Mouse (Mus musculus) cerebellum, adult 2 months (tissue): ENCODE results near the gene Gm3336. TPM values are rescaled to one million over a fixed set of nuclear protein-coding genes. Genes with fewer than 3 reads are reported as not detected.

Experiments used
- DNase-seq, 2 experiments: peaks; one replicate each; pipeline ENCODE4 v3.0.0; 2021
- H3K27ac ChIP-seq: fragments of 200-500 bp; 2 replicates; pipeline ENCODE4 v1.5.1; 2012; ENCODE audit warnings: low read length, control low read depth, inconsistent platforms; ENCODE audit not compliant: insufficient read depth
- H3K27me3 ChIP-seq: fragments of 200-500 bp; 2 replicates; pipeline ENCODE4 v1.6.1; 2012; ENCODE audit warnings: inconsistent platforms, mild to moderate bottlenecking, low read length, moderate library complexity; ENCODE audit not compliant: control insufficient read depth, insufficient read depth
- H3K4me1 ChIP-seq: fragments of 200-500 bp; 2 replicates; pipeline ENCODE4 v1.6.1; 2011; ENCODE audit warnings: low read length; ENCODE audit not compliant: control insufficient read depth, insufficient read depth
- H3K4me3 ChIP-seq: fragments of 200-500 bp; replicated peaks from 2 replicates; pipeline ENCODE3; 2011; ENCODE audit warnings: mild to moderate bottlenecking, low read depth, low read length, control low read depth; ENCODE audit not compliant: insufficient read depth
- CTCF ChIP-seq: fragments of 200-500 bp; IDR thresholded peaks from 2 replicates; pipeline ENCODE4 v1.5.1; 2011; ENCODE audit warnings: low read depth, mild to moderate bottlenecking, control low read depth, low read length, moderate library complexity, borderline replicate concordance; ENCODE audit not compliant: insufficient read depth
- POLR2A ChIP-seq: fragments of 200-500 bp; IDR thresholded peaks from 2 replicates; pipeline ENCODE4 v1.6.1; 2011; ENCODE audit warnings: low read length, control low read depth, borderline replicate concordance; ENCODE audit not compliant: insufficient read depth
- WGBS: fragments of 180-500 bp; shearing (Covaris S2); methylation state at CpG from one replicate; pipeline ENCODE4 v1.1.7; 2018; 5-methylcytosine and 5-hydroxymethylcytosine counted together
- polyA plus RNA-seq: library from polyadenylated mRNA; depleted of rRNA; stranded (reverse); fragments of >200 nt; gene quantifications from 2 replicates; pipeline ENCODE4 v1.2.3, GENCODE M21; 2012

The Gm3336 gene
- polyA plus RNA-seq, 1 experiment = not detected

DNA sequence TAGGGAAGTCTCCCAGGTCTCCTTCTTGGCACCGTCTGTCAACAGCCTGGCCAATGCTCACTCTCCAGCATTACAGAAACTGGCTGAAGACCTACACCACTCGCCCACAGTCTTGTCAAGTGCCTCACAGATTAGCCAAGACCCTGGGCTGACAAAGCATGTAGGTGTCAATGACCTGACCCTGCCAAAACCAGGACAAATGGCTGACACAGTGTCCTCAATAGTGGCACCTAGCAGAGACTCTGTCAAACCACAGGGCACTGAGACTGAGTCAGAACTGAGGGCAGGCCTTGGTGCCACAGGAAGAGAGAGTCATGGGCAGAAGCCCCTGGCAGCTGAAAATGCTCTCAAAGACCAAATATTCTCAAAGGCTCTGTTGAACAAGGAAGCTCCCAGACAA is 3.3 kb upstream of the Gm3336 start:
- 64% methylated on average over 2 of the region's 2 CpGs for WGBS
- H3K27ac ChIP-seq = no peak overlapping the region
- H3K4me1 ChIP-seq = peaks cover 12% of the 10 kb centered on the region
- no peak for TF ChIP-seq CTCF
- no peak for TF ChIP-seq POLR2A
- H3K27me3 ChIP-seq = no peaks in the 10 kb centered on the region
- no peak overlapping the region for H3K4me3 ChIP-seq
- no peak for DNase-seq

DNA sequence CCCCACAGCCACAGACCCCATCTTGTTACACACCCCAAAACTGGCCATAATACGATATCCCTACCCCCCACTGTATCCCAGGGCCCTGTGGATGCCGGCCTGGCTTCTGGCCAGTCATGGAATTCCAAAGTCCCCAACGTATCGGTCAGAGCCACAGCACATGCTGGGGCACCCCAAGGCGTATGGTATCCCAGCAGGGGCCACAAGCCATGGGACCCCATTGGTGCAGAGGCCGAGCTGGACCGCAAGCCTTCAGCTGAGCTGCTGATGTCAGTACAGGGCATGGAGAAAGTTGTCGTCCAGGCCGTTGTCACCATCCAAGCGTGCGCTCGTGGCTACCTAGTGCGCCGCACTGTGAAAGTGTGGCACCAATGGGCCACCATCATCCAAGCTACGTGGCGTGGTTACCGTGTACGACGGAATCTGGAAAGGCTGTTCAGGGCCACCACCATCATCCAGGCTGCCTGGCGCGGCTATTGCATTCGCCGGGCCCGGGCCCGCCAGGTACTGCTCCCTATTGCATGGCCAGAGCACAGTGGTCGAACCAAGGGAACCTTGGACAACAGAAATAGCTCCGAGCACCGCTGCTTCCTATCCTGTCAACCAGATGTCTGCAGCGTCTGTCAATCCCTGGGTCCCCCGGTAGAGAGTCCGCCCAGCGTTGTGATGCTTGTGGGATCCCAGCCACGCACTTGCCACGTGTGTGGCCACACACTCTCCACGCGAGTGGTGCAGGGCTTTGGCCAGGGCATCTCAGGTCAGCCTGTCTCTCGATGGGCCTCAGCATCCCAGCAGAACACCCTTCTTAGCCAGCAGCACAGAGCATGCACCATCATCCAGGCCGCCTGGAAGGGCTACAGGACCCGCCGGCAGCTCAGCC is 1.6 kb upstream of the Gm3336 start:
- DNase-seq = peak in 1 of 2 experiments; percentile 10
- H3K27ac ChIP-seq = no peak overlapping the region
- H3K27me3 ChIP-seq = no peaks in the 10 kb centered on the region
- H3K4me1 ChIP-seq = no peaks in the 10 kb centered on the region; the same call in 1 of the 2 replicates
- no peak overlapping the region for H3K4me3 ChIP-seq
- 79% methylated on average over 40 of the region's 40 CpGs for WGBS
- TF ChIP-seq POLR2A = no peak
- no peak for TF ChIP-seq CTCF

DNA sequence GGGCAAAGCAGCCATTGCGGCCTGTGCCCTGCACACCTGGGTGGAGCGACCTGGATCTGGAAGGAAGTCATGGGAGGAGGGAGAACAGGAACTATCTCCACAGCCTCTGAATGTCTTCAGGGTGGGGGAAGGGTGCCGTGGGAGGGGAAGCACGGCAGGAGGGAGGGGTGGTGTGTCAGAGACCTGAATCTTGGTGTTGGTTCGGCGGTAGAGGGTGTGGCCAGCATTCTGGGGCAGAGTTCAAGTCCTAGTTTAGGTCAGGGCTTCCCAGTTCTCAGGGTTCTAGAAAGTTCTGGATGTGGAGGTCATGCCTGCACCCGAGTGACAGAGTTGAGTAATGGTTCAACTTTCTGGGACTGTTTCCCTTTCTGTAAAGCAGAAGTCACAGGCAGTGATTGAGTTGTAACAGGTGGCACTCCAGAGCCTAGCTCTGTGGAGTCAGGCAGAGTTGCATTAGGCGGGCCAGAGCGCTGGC is 1.5 kb downstream of the Gm3336 start:
- peak in 1 of 2 experiments; percentile 13 for DNase-seq
- 58% methylated on average over 9 of the region's 9 CpGs for WGBS
- TF ChIP-seq CTCF (no peak), POLR2A (no peak)

DNA sequence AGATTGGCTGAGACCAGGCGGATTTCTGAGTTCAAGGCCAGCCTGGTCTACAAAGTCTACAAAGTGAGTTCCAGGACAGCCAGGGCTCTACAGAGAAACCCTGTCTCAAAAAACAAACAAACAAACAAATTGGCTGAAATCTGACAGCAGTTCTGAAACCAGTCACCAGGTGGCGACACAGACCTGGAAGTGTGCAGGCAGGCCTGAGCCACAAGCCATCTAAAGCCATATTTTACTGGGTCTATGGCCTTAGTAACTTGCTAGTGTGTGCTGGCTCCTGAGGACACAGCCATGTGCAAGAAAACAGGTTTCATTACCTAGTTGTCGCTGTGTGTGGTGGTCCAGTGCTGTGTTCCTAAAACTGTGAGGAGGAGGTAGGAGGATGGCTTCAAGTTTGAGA is 2.4 kb downstream of the Gm3336 start:
- TF ChIP-seq POLR2A = no peak
- TF ChIP-seq CTCF = peak; percentile 97
- no peaks in the 10 kb centered on the region; the same call in 1 of the 2 replicates for H3K4me1 ChIP-seq
- WGBS = 2% methylated on average over 3 of the region's 3 CpGs
- no peaks in the 10 kb centered on the region for H3K27me3 ChIP-seq
- no peak overlapping the region for H3K27ac ChIP-seq
- no peak overlapping the region for H3K4me3 ChIP-seq
- peak; percentile 72 to 90 for DNase-seq

More for the DNA sequence above, 1.5 kb downstream of the Gm3336 start:
- H3K27me3 ChIP-seq = no peaks in the 10 kb centered on the region
- no peak overlapping the region for H3K4me3 ChIP-seq
- no peaks in the 10 kb centered on the region; the same call in 1 of the 2 replicates for H3K4me1 ChIP-seq
- no peak overlapping the region for H3K27ac ChIP-seq

DNA sequence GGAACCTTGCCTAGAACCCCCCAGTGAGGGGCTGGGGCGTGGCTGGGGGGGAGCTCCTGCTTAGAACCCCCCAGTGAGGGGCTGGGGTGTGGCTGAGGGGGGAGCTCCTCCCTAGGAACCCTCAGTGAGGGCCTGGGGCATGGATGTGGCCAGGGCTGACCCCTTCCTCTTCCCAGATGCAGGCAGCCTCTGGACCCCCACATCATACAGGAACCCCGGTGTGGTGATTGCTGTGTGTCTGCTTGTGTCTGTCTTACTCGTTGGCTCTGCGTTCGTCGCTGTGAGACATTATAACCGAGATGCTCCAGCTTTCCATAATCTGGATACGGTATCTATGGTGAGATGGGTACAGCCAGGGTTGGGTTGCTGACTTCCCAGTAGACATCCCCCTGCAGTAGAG is 3.3 kb downstream of the Gm3336 start:
- Histone ChIP-seq H3K4me3 (no peak overlapping the region), H3K4me1 (no peaks in the 10 kb centered on the region; the same call in 1 of the 2 replicates), H3K27ac (no peak overlapping the region), H3K27me3 (no peaks in the 10 kb centered on the region)
- no peak for DNase-seq
- no peak for TF ChIP-seq CTCF
- 84% methylated on average over 8 of the region's 8 CpGs for WGBS

DNA sequence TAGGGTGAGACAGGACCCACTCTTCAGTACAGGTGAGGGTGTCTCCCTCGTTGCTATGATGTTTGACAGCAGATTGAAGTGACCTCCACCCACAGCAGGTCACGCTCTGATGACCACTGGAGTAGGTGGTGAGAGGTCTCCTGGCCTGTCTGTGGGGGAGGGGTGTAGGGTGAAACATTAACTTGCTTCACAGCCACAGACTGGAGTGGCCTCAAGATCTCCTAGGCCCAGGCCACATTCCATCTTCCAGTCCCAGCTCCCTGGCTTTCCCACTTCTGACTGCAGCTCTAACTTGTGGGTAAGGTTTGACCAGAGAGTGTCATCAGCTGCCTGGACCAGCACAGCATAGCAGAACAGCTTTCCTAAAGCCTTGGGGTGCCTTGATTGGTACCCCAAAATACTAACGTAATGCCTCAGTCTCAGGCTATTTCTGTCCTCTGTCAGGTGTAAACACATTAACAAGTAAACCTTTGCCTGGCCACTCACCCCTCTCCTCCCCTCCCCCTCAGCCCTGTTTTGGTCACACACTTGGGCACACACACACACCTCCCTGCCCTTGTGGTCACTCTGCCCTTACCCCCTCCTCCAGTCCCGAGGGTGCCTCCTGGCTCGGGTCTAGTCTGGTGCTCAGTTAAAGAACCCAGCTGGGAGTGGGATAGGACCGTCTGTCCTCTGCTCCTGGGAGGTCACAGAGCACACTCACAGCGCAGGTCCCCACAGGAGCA is 5.3 kb downstream of the Gm3336 start, which contains the start of gene Pde4c:
TSS of gene Pde4c (plus strand) at position 235 of the 725 bp plus-strand sequence.
- no peak within 1 kb of the TSS for H3K27ac ChIP-seq
- 63% methylated on average over 7 of the region's 7 CpGs for WGBS
- TF ChIP-seq CTCF (no peak), POLR2A (no peak)
- no peak for DNase-seq
- H3K4me1 ChIP-seq = no peaks in the 10 kb centered on the region
- no peak within 1 kb of the TSS for H3K4me3 ChIP-seq
- H3K27me3 ChIP-seq = no peaks in the 10 kb centered on the region

DNA sequence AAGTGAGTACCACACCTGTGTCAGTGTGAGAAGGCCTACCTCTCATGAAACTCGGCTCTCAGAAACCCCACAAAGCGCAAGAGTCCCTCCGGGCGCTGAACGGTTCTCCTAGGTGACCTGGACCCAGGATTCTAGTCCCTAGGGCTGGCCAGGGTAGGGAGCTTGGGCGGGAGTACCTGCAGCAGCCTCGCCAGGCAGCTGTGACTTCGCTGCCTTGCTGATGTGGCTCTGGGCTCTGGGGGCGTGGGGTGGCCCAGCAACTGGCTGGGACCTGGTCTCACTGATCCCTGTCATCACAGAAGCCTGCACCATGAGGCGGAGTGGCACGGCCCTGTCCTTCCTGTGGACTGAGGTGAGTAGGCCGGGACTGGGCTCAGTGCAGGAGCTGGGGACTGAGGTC is 5.9 kb downstream of the Gm3336 start:
- TF ChIP-seq POLR2A (no peak), CTCF (no peak)
- no peak for DNase-seq
- 82% methylated on average over 12 of the region's 12 CpGs for WGBS

More for the DNA sequence above, 5.9 kb downstream of the Gm3336 start:
- Histone ChIP-seq H3K27ac (no peak overlapping the region), H3K4me3 (no peak overlapping the region), H3K27me3 (no peaks in the 10 kb centered on the region; the same call in 1 of the 2 replicates), H3K4me1 (no peaks in the 10 kb centered on the region)
